Mouse (Mus musculus) kidney, postnatal 0 days (tissue): ENCODE data around the gene Prkce. TPM values are rescaled to one million over a fixed set of nuclear protein-coding genes. Genes with fewer than 3 reads are reported as not detected.

Experiments
- ATAC-seq: fragments of 200-750 bp; cut with Nextera tagmentation; replicated peaks from 2 replicates; pipeline ENCODE4 v1.8.0; 2017; ENCODE audit warnings: low read depth, moderate number of reproducible peaks, moderate TSS enrichment, moderate library complexity; ENCODE audit not compliant: low FRiP score
- DNase-seq: peaks from one replicate; pipeline ENCODE4 v3.0.0-alpha.2; 2016; ENCODE audit warnings: low spot score
- H3K27ac ChIP-seq: fragments of 300-500 bp; sonication (generic); 2 replicates; pipeline ENCODE4 v1.5.1; 2014; ENCODE audit warnings: mild to moderate bottlenecking
- H3K27me3 ChIP-seq: fragments of 300-500 bp; sonication (generic); 2 replicates; pipeline ENCODE4 v1.6.1; 2014; ENCODE audit warnings: low read length, mixed read lengths; ENCODE audit not compliant: insufficient read depth
- H3K36me3 ChIP-seq: fragments of 300-500 bp; sonication (generic); 2 replicates; pipeline ENCODE4 v1.6.1; 2014; ENCODE audit warnings: low read length, mixed read lengths; ENCODE audit not compliant: insufficient read depth
- H3K4me1 ChIP-seq: fragments of 300-500 bp; sonication (generic); replicated peaks from 2 replicates; pipeline ENCODE4 v1.6.1; 2014; ENCODE audit warnings: antibody characterized with exemption, low read length, mixed read lengths; ENCODE audit not compliant: insufficient read depth
- H3K4me2 ChIP-seq: fragments of 300-500 bp; sonication (generic); 2 replicates; pipeline ENCODE4 v1.6.1; 2014; ENCODE audit warnings: mild to moderate bottlenecking, low read length, moderate library complexity, mixed read lengths
- H3K4me3 ChIP-seq: fragments of 300-500 bp; sonication (generic); replicated peaks from 2 replicates; pipeline ENCODE4 v1.5.1; 2014; ENCODE audit warnings: low read depth, low read length
- H3K9ac ChIP-seq: fragments of 300-500 bp; sonication (generic); 2 replicates; pipeline ENCODE4 v1.6.1; 2014; ENCODE audit warnings: low read depth, low read length
- H3K9me3 ChIP-seq: fragments of 300-500 bp; sonication (generic); replicated peaks from 2 replicates; pipeline ENCODE4 v1.6.1; 2016; ENCODE audit warnings: low read length, inconsistent platforms, mixed read lengths
- CTCF ChIP-seq: IDR thresholded peaks from 2 replicates; pipeline ENCODE4 v1.5.1; 2016; ENCODE audit warnings: antibody characterized with exemption, low read depth, mild to moderate bottlenecking, moderate library complexity
- WGBS: fragments of 180-500 bp; shearing (Covaris S2); extraction: QIAGEN DNeasy Blood & Tissue Kit; methylation state at CpG from one replicate; pipeline ENCODE4 v1.1.7; 2014; 5-methylcytosine and 5-hydroxymethylcytosine counted together
- polyA plus RNA-seq: library from polyadenylated mRNA; unstranded; fragments of >200 nt; fragmentation: Nextera tagmentation; extraction: Ambion mirVana; gene quantifications from 2 replicates; pipeline ENCODE4 v1.2.1, GENCODE M21; 2015

Gene Prkce
- polyA plus RNA-seq, 1 experiment from 2014 or later = 6.0 TPM

DNA sequence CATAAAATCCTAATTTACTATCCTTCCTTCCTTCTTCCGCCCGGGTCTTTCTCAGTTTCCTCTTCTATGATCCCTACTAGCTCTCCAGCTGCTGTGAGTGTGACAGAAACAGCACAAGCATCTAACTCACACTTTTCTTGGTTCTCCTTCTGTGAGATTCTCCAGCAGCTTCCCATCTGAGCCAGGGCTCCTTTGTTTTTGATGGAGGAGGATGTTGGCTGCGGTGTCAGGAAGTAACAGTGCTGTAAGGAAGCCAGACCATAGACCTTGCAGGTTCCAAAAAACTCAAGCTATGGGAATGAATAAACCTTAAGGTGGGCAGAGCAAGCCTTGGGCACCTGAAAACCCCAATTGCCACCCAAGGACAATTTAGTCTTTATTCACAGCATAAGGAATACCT, 537.7 kb downstream of the Prkce start:
- Histone ChIP-seq H3K27ac (no peak overlapping the region), H3K4me2 (no peak overlapping the region), H3K4me3 (no peak overlapping the region), H3K9ac (no peak overlapping the region), H3K36me3 (no peaks in the 10 kb centered on the region), H3K27me3 (no peaks in the 10 kb centered on the region), H3K9me3 (no peaks in the 10 kb centered on the region), H3K4me1 (no peaks in the 10 kb centered on the region)
- 57% methylated on average over 3 of the region's 3 CpGs for WGBS
- TF ChIP-seq CTCF = no peak
- no peak for ATAC-seq
- DNase-seq = peak; percentile 22

DNA sequence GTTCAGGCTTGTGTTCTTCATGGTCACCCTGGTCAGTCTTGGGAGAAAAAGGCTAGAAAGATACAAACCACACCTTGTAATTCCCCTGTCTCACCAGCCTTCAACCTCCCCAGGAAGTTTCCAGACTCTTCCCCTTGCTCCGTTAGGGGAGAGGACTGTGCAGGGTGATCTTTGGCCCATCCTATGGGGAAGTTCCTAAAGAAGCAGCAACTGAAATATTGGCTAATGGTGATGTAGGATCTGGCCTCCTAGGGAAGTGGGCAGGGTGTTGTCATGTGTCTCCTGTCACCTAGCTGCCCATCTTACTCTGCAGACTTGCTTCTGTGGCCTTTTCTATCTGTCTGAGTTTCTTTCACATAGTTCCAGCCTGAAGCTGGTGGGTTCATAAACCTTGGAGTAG, 538.9 kb downstream of the Prkce start:
- no peak for ATAC-seq
- no peak for TF ChIP-seq CTCF
- WGBS = 55% methylated on average over 1 of the region's 1 CpGs

More for the DNA sequence above, 538.9 kb downstream of the Prkce start:
- Histone ChIP-seq H3K9ac (no peak overlapping the region), H3K27ac (no peak overlapping the region), H3K4me2 (no peak overlapping the region), H3K4me1 (no peaks in the 10 kb centered on the region), H3K9me3 (no peaks in the 10 kb centered on the region), H3K27me3 (no peaks in the 10 kb centered on the region), H3K4me3 (no peak overlapping the region), H3K36me3 (no peaks in the 10 kb centered on the region)
- no peak for DNase-seq

Other genes with a start within 250 kb of the Prkce start
- 8.0 and 11.2 TPM in 2 replicates for gene Srbd1, start 22.6 kb upstream of the Prkce start, polyA plus RNA-seq